Mouse (Mus musculus) bone marrow, adult 2 months (tissue): ENCODE data around the gene Tiprl.

Experiments used
- CTCF ChIP-seq: fragments of 200-500 bp; IDR thresholded peaks from 2 replicates; pipeline ENCODE4 v1.5.1; 2011; ENCODE audit warnings: low read length, control low read depth; ENCODE audit not compliant: control insufficient read depth, insufficient read depth
- POLR2A ChIP-seq: fragments of 200-500 bp; IDR thresholded peaks from 2 replicates; pipeline ENCODE4 v1.6.1; 2011; ENCODE audit warnings: low read depth, mild to moderate bottlenecking, control low read depth, low read length, borderline replicate concordance; ENCODE audit not compliant: control insufficient read depth

DNA sequence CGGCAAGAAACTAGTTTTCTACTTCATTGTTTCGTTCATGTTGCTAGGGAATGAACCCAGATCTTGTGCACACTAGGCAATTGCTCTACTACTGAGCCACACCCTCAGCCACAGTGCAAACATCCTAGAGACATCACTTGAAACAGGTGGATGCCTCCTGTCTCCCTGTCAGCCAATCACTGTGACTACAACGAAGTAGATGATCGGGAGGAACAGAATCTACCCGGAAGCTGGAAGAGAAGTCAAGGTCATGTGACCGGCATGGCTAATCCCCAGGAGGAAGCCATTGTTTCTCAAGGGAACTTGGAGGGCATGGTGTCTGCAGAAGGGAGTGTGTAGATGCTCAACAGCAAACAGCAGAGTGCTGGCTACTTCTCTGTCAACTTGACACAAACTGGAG lies 38.1 kb upstream of the Tiprl start:
- TF ChIP-seq CTCF (no peak), POLR2A (no peak)
